Mouse (Mus musculus) left cerebral cortex, postnatal 4 days (tissue): ENCODE results near the gene 1700001L19Rik. TPM values are rescaled to one million over a fixed set of nuclear protein-coding genes. Genes with fewer than 3 reads are reported as not detected.
"Not testable (repeated sequence)": the region's sequence is repeated elsewhere in the genome, so short reads cannot be mapped to it uniquely, and the experiment has no call there.

Experiments
- DNase-seq: peaks from one replicate; pipeline ENCODE4 v3.0.0-alpha.2; 2022
- intact Hi-C: fragments of 180-260 bp; cut with DNase I; formaldehyde crosslinking; loops from one replicate; pipeline ENCODE4 v1.15.1; 2025
- total RNA-seq, 2 experiments: library from RNA; stranded (reverse); gene quantifications; 2 replicates each; pipeline ENCODE4 v1.2.3; 2021

1700001L19Rik gene
- 10 to 100 TPM; 20.5 to 24.7 TPM for total RNA-seq

DNA sequence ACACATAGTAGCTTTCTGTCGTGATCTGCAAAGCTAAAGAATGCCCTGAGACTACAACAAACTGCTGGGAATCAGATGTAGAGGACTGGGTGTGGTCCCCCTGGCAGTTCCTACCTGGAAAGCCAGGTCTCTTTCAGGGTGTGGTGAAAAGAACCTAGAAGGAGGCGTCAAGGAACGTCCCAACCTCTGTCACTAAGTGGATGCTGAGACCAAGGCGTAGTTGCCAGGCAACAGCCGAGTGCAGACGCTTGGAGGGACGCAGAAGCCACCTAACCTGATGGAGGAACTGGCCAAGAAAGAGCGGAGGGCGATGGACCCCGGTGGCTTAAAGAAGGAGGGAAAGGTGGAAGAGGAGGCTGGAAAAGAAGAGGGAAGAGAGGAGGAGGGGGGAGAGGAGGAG lies at the start of gene 1700001L19Rik:
1700001L19Rik (plus strand) TSS at position 223 of the 400 bp plus-strand sequence.
- DNase-seq: no peak
- intact Hi-C loops: loop anchor here (5.0 kb wide), 1 partner anchor 885 kb away; no protein-coding TSS in a partner anchor

DNA sequence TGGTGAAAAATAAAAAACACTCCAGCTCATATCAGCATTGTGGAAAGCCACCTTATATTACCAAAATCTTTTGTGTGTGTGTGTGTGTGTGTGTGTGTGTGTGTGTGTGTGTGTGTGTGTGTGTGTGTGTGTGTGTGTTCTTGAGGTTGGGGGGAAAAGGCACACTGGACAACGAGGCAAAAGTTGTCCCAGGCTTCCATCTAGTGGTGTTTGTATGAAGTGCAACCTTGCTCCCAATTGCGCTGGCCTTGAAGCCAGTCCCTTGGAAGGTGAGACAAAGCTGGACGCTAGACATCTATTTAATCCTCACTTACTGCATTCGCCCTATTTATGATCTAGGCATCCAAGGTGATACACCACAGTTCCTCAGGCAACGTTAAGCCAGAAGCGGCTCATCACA lies 43.8 kb upstream of the 1700001L19Rik start:
- intact Hi-C loops, DNase-seq: not testable (repeated sequence)

DNA sequence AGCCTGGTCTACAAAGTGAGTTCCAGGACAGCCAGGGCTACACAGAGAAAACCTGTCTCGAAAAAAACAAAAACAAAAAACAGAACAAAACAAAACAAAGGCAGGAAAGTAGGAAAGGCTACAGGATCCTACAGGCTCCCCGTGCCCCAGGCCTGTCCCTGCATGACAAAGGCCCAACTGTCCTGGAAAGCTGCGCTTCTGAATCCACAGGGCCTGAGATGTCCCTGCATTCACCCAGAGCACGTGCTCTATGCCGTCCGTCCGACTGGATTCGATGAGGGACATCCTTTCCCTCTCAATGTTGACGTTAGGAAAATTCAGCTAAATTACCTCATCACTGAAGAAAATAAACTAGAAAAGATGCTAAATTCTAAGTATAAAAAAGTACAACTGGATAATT lies 29.1 kb upstream of the 1700001L19Rik start:
- intact Hi-C loops: loop anchor here (5.0 kb wide), 1 partner anchor 1456 kb away; no protein-coding TSS in a partner anchor
- DNase-seq: no peak

DNA sequence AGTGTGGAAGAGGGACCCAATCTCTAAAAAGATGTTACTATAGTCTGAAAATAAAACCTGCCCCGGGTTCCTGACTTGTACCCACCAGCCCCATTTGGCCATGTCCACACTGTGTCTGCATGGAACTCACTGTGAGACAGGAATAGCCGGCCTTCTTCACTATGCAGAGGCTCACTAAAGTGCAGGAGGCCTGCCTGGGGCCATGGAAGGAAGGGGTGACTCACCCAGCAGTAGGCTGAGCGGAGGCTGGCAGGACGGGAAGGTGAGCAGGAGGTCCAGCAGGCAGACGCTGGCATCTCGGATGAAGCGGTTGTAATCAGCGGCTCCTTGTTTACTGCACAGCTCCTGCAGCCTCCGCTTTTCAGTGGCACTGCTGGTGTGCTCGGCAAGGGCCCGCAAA lies 28.7 kb upstream of the 1700001L19Rik start:
- intact Hi-C loops: loop anchor here (5.0 kb wide), 1 partner anchor 1456 kb away; no protein-coding TSS in a partner anchor
- no peak for DNase-seq

DNA sequence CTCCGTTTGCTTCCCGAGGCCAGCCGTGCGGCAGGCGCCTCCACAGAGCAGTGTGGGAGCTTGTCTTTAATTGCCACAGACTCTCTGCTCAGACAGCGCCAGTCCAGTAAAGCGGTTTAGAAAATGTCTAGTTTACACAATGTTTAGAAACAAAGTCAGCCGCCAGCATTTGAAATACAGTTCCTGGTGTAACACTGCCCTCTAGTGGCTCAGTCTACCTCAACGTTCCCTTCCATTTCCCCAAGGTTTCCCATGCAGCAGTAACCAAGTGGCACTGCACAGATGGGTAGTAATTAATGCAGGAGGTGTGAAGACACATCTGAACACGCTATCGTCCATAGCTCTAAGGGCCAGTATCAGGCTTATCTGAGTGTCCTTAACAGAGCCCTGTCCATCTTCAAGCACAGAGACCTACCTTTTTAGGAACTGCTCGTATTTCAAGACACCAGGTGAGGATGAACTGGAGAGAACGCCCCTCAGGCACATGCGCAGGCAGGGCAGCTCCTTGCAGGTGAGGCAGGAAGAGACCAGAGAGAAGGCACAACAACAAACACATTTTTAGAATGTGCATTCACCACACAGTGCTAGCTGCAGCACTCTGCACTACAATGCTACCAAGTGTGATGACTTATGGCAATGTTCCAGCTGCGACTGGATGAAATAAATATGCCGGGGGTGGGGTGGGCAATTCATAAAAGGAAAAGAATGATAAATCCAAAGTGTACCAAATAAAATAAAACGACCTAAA lies 27.5 kb upstream of the 1700001L19Rik start:
- intact Hi-C loops: loop anchor here (5.0 kb wide), 1 partner anchor 1457 kb away; no protein-coding TSS in a partner anchor
- peak; percentile 50 for DNase-seq

DNA sequence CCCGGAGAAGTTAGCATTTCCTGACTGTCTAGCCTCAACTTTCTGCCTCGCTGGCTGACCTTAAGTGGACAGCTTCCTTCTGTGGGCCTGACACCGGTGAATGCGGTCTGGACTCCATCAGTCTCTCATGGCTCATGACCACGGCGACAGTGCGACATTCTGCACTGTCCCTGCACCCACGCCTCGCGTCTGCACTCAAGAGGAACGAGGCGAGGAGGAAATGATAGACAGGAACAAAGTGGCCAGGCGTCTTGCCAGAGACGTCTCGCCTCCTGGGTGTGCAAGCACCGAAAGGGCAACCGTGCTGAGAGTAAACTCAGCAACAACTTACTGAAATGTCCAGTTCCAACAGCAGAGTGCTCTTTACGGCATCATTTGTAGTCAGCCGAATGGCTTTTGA lies 25.0 kb upstream of the 1700001L19Rik start:
- no peak for DNase-seq
- intact Hi-C loops: no loop called here

DNA sequence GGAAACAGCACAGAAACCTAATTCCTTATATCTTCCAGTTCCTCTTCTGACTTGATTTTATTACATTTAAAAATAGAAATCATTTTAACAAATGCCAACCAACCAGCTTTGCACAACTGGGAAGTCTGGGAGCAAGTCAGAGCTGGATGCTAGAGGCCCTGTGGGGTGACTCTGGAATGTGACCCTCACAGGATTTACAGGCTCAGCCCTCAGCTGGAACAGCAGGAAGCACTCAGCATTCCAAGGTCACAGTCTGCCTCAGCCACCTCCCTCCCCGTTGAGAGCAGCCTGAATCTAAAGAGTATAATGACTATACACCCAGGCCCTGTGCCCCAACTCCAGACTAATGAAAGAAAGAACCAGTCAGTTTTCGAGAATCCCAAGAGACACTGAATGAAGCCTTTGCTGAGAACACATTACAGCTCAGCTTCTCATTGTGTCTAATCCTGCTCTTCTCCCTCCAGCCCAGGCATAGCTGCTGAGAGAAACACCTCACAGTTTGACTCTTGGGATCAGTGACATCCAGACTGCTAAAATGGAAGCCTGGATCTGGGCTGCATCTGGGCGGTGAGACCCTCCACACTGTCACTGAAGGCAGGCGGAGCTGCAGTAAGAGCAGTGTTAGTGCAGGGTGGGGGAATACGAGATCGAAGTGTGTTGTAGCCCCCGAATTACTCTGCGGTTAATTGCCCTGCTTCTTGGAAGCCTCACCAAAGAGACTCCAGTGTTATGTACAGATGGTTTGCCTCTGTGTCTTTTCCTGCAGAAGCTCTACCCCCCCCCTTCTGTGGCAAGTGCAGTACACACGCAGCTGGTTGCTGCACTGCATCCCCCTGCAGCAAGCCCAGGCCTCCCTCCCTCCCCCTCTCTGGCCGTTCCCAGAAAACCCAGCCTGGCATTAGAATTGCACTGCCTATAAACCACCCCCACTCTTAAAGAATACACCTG lies 24.0 kb upstream of the 1700001L19Rik start:
- DNase-seq: no peak
- intact Hi-C loops: no loop called here

DNA sequence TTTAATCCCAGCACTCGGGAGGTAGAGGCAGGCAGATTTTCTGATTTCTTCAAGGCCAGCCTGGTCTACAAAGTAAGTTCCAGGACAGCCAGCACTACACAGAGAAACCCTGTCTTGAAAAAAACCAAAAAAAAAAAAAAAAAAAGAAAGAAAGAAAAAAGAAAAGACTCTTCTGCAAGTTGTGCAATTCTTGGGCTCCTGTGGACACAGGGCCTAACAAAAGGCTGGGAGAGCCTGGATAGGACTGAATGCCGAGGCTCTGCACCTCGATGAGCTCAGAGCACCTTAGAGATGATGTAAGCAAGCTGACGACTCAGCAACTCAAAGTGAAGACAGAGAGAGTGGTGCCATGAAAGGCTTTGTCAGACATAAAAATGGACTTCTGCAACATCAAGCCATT lies 22.8 kb upstream of the 1700001L19Rik start:
- DNase-seq: no peak
- intact Hi-C loops: no loop called here

DNA sequence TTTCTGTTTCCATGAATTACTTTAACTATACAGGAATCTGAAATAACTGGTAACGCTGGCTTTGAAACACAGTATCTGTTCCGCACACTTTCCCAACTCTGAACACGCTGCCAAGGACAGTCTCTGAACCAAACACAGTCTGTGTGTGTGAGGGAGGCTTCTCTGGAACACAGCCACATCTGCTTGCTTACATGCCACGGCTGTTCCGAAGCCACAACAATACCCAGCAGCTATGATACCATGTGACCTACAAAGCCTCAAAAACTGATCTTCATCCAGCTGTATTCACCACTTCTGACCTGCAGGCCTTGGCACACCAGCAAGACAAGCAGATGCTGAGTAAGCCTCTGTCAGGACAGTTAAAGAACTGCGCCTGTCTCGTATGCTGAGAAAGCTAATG lies 19.3 kb upstream of the 1700001L19Rik start:
- intact Hi-C loops: no loop called here
- no peak for DNase-seq

DNA sequence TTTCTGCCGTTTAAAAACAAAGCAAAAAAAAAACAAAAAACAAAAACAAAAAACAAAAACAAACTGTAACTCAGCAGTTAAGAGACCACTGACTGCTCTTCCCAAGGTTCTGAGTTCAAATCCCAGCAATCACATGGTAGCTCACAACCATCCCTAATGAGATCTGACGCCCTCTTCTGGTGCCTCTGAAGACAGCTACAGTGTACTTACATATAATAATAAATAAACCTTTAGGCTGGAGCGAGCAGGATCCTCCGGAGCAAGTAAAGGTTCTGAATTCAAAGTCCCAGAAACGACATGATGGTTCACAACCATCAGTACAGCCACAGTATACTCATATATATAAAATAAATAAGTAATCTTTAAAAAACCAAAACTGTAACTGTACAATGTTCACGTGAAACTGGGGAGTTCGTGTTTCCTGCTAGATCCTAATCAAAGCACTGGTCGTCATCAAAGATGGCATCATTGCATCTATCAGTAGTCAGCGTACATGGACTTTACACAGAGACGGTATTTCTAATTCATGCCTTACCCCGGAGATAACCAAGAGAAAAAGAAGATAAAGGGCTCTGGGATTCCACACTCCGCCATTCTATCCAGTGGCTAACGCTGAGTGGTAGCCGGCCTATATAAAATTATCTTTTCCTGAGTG lies 16.0 kb upstream of the 1700001L19Rik start:
- no peak for DNase-seq
- intact Hi-C loops: no loop called here

DNA sequence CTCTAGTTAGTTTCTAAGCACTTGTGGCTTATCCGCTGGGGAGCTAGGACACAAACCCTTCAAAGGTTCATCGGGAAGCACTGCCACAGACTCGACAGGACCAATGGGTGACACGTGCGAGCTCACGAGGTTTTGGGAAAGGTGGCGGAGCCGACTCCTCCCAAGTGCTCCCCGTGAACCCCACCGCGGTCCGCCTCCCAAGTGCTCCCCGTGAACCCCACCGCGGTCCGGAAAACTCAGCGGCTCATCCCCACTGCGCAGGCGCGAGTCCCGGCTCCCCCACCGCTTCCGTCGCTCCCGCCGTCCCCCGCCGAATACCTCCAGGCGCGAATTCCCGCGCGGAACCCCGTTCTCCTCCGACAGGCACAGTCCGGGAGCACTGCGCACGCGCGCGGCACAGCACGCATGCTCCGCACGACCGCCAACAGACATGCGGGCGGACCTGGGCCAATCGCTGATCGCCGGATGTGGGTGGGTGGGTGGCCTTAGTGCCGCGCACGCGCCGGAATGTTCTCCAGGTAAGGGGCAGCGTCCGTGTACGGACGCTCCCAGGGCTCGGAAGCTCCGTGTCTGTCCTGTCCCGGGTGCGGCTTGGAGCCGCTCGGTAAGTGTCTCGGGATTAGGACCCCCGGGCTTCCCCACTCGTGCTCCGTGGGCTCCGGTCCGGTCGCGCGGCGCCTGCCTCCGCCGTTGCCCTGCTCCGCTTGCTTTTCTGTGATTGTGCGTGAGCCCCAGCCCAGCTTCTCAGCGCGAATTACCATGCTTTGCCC lies 15.3 kb upstream of the 1700001L19Rik start, which contains the start of the genes Mtrr and Fastkd3:
Mtrr (minus strand) TSS at position 403 of the 770 bp plus-strand sequence.
Fastkd3 (plus strand) TSS at position 488 of the 770 bp plus-strand sequence.
- DNase-seq: peak; percentile 99
- intact Hi-C loops: no loop called here

DNA sequence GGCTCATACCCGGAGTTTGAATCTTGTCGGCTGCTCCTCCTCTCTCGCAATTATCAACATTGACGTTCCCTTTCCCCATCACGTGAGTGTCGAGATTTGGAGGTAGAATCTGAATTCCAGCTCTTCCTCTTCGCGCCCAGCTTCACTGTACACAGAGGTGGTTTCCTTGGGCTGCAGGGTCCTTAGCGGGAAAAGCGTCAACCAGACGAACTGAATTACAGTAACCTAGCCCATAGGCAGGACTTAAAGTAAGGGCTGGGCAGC lies 14.8 kb upstream of the 1700001L19Rik start:
- intact Hi-C loops: no loop called here
- no peak for DNase-seq

DNA sequence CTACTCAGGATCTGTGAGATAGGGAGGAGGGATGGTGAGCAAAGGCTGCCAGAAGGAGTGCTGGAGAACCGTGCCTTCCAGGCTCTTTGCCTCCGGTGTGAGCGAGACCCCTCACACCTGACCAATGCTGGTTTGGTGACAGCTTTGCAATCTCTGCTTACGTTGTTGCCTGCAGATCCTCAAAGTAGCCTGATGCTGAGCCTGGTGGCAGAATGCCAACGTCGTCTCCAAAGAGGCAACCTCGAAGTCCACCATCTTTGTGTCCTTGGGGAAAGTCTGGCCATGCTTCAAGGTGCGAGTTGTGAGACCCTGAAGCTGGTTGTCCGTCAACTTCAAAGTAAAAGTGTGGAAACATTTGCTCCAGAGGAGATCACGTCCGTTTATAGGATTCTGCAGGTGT lies 13.3 kb upstream of the 1700001L19Rik start:
- no peak for DNase-seq
- intact Hi-C loops: no loop called here

DNA sequence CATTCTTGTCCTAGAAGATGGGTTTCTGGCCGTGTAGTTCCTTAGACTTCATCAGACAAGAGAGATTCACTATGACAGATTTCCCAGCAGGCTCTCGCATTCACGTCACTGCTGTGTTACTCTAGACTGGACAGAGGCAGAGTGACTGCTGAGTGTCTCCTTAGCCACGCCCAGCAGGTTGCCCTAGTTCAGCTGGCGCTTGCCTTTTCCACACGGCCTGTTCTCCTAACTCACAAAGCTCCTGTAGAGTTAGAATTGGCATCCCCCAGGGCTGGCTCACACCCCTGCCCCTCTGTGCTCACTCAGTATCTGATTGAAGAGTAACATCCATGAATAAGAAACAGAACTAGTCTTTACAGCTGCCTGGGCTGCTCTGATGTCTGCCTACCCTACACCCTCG lies 11.8 kb upstream of the 1700001L19Rik start:
- no peak for DNase-seq
- intact Hi-C loops: no loop called here

DNA sequence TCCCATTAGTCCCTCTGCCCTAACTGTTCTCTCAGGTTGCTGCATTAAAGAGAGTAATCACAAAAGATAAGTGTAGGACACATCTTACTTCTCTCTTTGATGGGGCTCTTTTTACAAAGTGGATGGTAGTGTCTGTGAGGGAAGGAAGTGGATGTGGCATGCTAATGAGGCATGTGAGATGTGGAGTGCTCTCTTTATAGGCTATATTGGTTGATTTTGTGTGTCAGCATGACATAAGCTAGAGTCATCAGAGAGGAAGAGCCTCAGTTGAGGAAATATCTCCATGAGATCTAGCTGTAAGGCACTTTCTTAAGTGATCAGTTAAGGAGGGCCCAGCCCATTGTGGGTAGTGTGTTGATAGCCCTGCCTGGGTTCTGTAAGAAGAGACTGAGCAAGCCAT lies 8.9 kb upstream of the 1700001L19Rik start:
- DNase-seq: no peak
- intact Hi-C loops: no loop called here

DNA sequence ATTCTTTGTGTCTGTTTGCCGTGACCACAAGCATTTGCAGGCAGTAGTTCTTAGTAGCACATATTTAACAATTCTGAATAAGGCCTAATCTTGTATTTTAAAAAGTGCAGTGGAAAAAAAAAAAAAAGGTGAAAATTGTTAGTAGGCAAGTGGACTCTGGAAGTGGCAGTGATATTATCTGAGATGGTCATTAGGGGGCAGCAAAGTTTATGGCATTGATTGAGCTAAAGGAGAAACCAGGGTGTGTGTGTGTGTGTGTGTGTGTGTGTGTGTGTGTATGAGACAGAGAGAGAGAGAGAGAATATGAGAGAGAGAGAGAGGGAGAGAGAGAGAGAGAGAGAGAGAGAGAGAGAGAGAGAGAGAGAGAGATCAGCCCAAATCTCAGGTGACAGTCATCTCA lies 3.4 kb upstream of the 1700001L19Rik start:
- intact Hi-C loops: no loop called here

DNA sequence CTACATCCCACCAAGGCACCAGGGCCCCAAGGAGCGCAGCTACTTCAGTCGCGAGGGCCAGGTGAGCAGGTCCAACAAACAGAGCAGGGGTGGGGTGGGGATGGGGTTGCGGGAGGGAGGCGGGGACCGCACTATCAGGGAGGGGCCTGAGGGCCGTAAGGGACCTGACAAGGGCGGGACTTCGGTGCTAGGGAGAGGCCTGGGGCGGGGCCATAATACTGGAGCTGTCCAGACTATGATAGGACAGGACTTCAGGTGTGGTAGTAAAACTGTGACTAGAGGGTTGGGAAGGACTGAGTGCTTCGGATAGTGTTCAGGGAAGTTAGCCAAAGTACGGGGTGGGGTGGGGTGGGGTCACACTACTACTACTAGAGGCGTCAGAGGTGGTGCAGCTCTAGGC lies 446 bp downstream of the 1700001L19Rik start:
- intact Hi-C loops: loop anchor here (5.0 kb wide), 1 partner anchor 885 kb away; no protein-coding TSS in a partner anchor

More for the DNA sequence above, 3.4 kb upstream of the 1700001L19Rik start:
- no peak for DNase-seq

DNA sequence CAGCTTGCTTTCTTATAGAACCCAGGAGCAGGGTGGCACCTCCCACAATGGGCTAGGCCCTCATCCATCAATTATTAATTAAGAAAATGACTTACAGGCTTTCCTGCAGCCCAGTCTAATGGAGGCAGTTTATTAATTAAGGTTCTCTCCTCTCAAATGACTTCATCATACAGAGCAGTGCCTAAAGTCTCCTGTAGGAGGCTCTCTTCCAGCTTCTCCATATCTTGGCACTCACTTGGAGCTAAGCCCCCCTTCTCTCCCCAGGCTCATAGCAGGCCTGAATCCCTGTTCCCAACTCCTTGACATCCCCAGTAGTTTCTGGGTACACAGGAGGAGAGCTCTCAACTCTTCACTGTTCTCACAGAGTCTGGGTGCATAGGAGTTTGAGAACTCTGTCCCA lies 1.7 kb downstream of the 1700001L19Rik start:
- no peak for DNase-seq
- intact Hi-C loops: loop anchor here (5.0 kb wide), 1 partner anchor 883 kb away; no protein-coding TSS in a partner anchor

More for the DNA sequence above, 446 bp downstream of the 1700001L19Rik start:
- no peak for DNase-seq

DNA sequence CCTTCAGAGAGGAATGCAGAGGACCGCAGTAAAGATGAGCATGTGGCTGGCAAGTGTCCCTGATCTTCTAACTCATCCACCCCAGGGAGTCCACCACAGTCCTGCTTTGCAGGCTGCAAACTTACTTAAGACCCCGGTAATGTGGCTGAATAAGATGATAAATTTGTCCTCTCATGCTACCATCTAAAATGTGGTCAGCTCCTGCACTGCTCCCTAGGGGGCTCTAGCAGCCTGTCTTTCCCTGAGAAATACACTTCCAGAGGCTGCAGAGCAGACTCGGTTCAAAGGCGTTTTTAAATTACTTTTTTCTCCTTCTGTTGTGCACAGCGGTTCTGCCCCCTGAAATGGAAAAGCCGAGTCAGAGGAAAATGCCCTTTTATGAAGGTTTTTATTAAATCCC lies 4.0 kb downstream of the 1700001L19Rik start:
- intact Hi-C loops: loop anchor here (5.0 to 10.0 kb wide), 2 partner anchors 404 to 861 kb away; no protein-coding TSS in a partner anchor
- DNase-seq: peak; percentile 39

DNA sequence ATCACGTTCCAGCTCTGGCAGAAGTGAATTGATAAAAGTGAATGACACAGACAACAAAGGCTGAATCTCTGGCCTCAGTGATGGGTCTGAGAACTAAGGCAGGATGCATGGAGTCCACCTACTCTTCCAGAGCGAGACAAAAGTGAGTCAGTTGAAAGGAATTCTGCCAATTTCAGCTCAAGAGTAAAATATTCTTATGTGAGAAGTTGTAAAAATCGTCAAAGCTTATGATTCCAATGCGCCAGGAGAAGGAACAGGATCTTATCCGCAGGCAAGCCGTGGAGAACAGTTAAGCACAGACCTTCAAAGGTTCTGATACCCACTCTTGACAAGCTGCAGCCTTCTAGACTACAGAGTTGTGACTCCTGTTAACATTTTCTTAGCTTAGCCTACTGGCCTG lies 5.9 kb downstream of the 1700001L19Rik start:
- DNase-seq: no peak
- intact Hi-C loops: loop anchor here (5.0 to 10.0 kb wide), 2 partner anchors 402 to 859 kb away; no protein-coding TSS in a partner anchor
